Mouse (Mus musculus) ES-Bruce4 (cell line): ENCODE measurements around the gene Rnf26. TPM values are rescaled to one million over a fixed set of nuclear protein-coding genes. Genes with fewer than 3 reads are reported as not detected.

Source experiments
- H3K27ac ChIP-seq: 2 replicates; pipeline ENCODE4 v1.5.1; 2012; ENCODE audit warnings: low read length, inconsistent platforms; ENCODE audit not compliant: insufficient read depth
- H3K27me3 ChIP-seq: 2 replicates; pipeline ENCODE4 v1.6.1; 2012; ENCODE audit warnings: mild to moderate bottlenecking, low read length, inconsistent platforms; ENCODE audit not compliant: control insufficient read depth, poor library complexity, insufficient read depth, severe bottlenecking
- H3K36me3 ChIP-seq: 2 replicates; pipeline ENCODE4 v1.6.1; 2012; ENCODE audit warnings: inconsistent platforms, mild to moderate bottlenecking, low read length, moderate library complexity; ENCODE audit not compliant: control insufficient read depth, poor library complexity, insufficient read depth, severe bottlenecking
- H3K4me1 ChIP-seq: one replicate; pipeline ENCODE4 v1.8.1; 2011; ENCODE audit warnings: low read length; ENCODE audit not compliant: control insufficient read depth, insufficient read depth
- H3K4me3 ChIP-seq: 2 replicates; pipeline ENCODE4 v1.5.1; 2011; ENCODE audit warnings: low read depth, mild to moderate bottlenecking, low read length
- H3K9ac ChIP-seq: 2 replicates; pipeline ENCODE4 v1.6.1; 2012; ENCODE audit warnings: low read depth, mild to moderate bottlenecking, inconsistent platforms; ENCODE audit not compliant: poor library complexity, severe bottlenecking
- H3K9me3 ChIP-seq: replicated peaks from 2 replicates; pipeline ENCODE4 v1.6.1; 2012; ENCODE audit warnings: mild to moderate bottlenecking, low read length, inconsistent platforms; ENCODE audit not compliant: control insufficient read depth, poor library complexity, insufficient read depth, severe bottlenecking
- CTCF ChIP-seq: IDR thresholded peaks from one replicate; pipeline ENCODE4 v1.8.1; 2011; ENCODE audit warnings: low read depth, low read length
- EP300 ChIP-seq: IDR thresholded peaks from 2 replicates; pipeline ENCODE4 v1.6.1; 2011; ENCODE audit warnings: low read depth, low read length; ENCODE audit not compliant: insufficient read depth
- POLR2A ChIP-seq: IDR thresholded peaks from one replicate; pipeline ENCODE4 v1.8.1; 2011; ENCODE audit warnings: low read length; ENCODE audit not compliant: insufficient read depth
- polyA plus RNA-seq: library from polyadenylated mRNA; stranded (reverse); fragments of >200 nt; gene quantifications from 2 replicates; pipeline ENCODE4 v1.2.4, GENCODE M21; 2011; ENCODE audit warnings: low read depth; ENCODE audit not compliant: missing spikeins, insufficient read depth, insufficient read length

The Rnf26 gene
- polyA plus RNA-seq, 1 experiment, result 34.1 TPM

DNA sequence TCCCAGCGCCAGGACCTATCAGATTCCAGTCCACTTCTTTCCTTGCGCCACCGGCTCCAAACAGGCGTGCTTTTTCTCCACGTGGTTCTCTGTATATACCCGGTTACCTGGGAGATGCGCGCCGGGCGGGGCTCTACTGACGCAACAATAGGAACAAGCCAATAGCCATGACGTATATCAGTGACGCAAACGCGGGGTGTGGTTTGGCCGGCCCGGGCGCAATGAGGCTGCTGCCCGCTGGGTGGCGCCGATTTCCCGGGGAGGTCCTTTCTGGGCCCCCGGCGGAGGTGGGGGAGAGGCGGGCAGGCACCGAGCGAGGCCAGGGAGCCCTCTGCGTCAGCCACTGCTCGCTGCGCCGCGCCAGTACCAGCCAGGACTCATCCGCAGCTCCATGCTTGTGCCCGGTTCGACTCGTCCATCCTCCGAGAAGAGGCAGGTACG is 46.5 kb downstream of the Rnf26 start, which contains the start of gene Usp2:
Gene Usp2 (plus strand): TSS at position 237 of the 441 bp plus-strand sequence.
- Histone ChIP-seq H3K4me1 (no peaks in the 10 kb centered on the region), H3K36me3 (no peaks in the 10 kb centered on the region), H3K27me3 (no peaks in the 10 kb centered on the region), H3K27ac (no peak within 1 kb of the TSS), H3K9ac (peak within 1 kb of the TSS; percentile 75), H3K4me3 (peak within 1 kb of the TSS; percentile 80), H3K9me3 (no peaks in the 10 kb centered on the region)
- TF ChIP-seq EP300 (no peak), CTCF (peak; percentile 64), POLR2A (no peak)

DNA sequence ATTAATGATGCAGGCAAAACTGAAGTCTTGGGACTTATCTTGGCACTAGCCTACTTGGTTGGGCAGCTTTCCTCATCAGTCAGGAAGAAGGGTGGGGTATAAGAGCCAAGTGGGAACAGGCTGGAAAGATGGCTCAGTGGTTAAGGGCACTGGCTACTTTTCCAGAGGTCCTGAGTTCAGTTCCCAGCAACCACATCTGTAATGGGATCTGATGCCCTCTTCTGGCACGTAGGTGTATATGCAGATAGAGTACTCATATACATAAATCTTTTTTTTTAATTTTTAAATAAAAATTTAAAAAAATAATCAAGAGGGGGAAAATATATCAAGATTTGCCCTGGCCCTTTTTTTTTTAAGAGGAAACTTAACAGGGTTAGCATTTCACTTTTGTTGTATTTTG is 48.1 kb downstream of the Rnf26 start:
- no peaks in the 10 kb centered on the region for H3K9me3 ChIP-seq
- no peak overlapping the region for H3K9ac ChIP-seq
- no peak for TF ChIP-seq CTCF
- TF ChIP-seq EP300, result no peak
- no peak for TF ChIP-seq POLR2A
- H3K4me1 ChIP-seq, result no peaks in the 10 kb centered on the region
- no peak overlapping the region for H3K4me3 ChIP-seq
- H3K27me3 ChIP-seq, result no peaks in the 10 kb centered on the region
- H3K27ac ChIP-seq, result no peak overlapping the region
- no peaks in the 10 kb centered on the region for H3K36me3 ChIP-seq

DNA sequence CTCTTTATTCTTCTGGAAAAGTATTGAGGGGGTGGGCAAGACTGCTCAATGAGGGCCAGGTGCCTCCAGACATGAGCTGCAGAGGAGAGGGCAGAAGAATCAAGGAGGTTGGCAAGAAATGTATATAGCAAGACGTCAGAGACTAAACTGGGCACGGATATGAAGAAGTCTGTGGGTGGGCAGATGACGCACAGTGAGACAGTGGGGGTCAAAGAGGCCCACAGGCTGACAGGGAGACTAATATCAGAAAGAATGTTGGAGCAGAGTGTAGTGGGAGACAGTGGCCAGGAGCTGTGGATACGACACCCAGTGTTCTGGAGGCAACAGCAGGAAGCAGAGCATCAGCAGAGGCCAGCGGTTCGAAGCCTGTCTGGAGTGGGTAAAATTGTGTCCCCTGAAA is 54.7 kb downstream of the Rnf26 start:
- no peaks in the 10 kb centered on the region for H3K9me3 ChIP-seq
- TF ChIP-seq POLR2A, result no peak
- TF ChIP-seq CTCF, result no peak
- TF ChIP-seq EP300, result no peak
- H3K4me3 ChIP-seq, result no peak overlapping the region
- H3K27me3 ChIP-seq, result no peaks in the 10 kb centered on the region
- no peaks in the 10 kb centered on the region for H3K4me1 ChIP-seq
- H3K36me3 ChIP-seq, result no peaks in the 10 kb centered on the region
- no peak overlapping the region for H3K9ac ChIP-seq
- H3K27ac ChIP-seq, result no peak overlapping the region

DNA sequence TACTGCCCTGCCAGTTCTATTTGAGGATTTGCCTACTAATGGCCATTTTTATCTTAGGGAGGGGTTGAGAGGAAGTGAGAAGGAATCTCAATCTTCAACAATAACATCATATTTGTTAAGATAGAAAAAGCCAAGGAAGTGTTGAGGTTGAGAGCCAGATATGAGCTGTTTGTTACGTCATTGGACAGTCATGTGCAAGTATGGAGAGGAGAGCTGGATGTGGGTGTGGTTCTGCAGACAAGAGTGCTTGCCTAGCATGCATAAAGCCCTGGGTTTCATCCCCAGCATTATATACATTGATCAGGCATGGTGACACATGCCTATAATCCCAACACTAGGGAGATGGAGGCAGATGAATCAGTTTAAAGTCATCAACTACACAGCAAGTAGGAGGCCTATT is 59.4 kb downstream of the Rnf26 start:
- Histone ChIP-seq H3K27me3 (no peaks in the 10 kb centered on the region), H3K9ac (no peak overlapping the region), H3K9me3 (no peaks in the 10 kb centered on the region), H3K36me3 (no peaks in the 10 kb centered on the region), H3K27ac (no peak overlapping the region), H3K4me1 (no peaks in the 10 kb centered on the region), H3K4me3 (no peak overlapping the region)
- no peak for TF ChIP-seq CTCF
- TF ChIP-seq EP300, result no peak
- TF ChIP-seq POLR2A, result no peak

DNA sequence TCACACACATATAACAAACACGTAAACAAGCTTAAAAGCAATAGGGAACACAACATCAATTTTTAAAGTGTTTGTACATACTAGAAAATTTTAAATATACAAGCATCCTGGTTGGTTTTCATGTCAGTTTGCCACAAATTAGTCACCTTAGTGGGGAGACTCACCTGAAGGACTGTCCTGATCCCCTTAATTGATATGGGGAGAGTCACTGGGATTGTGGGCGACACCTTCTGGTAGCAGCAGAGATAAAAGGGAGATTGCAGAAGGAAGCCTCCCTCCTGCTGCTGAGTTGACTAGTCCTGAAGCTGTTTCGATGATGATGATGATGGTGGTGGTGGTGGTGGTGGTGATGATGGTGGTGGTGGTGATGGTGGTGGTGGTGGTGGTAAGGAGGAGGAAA is 60.5 kb downstream of the Rnf26 start:
- Histone ChIP-seq H3K4me3 (no peak overlapping the region), H3K9me3 (no peaks in the 10 kb centered on the region), H3K27me3 (no peaks in the 10 kb centered on the region), H3K36me3 (no peaks in the 10 kb centered on the region), H3K4me1 (peaks cover 2% of the 10 kb centered on the region), H3K9ac (no peak overlapping the region), H3K27ac (no peak overlapping the region)
- TF ChIP-seq CTCF, result no peak
- TF ChIP-seq POLR2A, result no peak
- no peak for TF ChIP-seq EP300

DNA sequence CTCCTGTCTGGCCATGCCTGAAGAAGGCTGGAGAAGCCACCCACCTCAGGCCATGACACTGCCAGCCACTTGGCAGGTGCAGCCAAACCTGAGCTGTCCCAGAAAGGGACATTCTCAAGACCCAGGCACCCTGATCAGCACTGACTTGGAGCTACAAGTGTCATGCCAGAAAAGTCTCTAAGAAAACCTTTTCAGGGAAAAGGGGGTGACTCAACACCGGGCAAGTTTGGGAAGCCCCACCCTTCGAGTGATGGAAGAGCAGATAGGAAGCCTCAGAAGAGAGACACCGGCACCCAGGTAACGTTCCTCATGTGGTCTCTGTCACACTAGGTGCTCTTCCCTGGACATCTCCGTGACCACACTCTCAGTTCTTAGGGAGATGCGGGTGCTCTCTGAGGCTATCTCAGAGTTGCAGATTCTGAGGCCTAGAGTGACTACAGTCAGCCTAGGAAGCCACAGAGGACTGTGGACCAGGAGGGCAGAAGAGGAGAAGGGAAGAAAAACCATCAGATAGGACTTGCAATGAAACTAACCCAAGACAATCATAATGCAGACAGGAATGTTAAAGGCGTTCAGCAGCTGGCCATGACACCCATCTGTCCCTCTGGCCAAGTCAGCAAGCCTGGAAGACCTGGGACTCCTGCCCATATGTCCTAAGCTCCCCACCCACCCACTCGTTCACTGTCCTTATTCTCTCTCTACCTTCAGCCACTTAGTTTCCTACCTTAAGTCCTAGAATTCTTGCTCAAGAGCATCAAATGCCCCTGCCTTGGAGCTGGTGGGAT is 63.7 kb downstream of the Rnf26 start:
- TF ChIP-seq POLR2A (no peak), CTCF (no peak), EP300 (no peak)
- no peaks in the 10 kb centered on the region for H3K9me3 ChIP-seq
- peaks cover 2% of the 10 kb centered on the region for H3K4me1 ChIP-seq
- H3K27ac ChIP-seq, result no peak overlapping the region
- no peak overlapping the region for H3K9ac ChIP-seq
- no peaks in the 10 kb centered on the region for H3K36me3 ChIP-seq
- H3K27me3 ChIP-seq, result no peaks in the 10 kb centered on the region
- H3K4me3 ChIP-seq, result no peak overlapping the region
